Mouse (Mus musculus) embryonic facial prominence, embryonic 13.5 days (tissue): ENCODE measurements around the gene Htr1d. TPM values are rescaled to one million over a fixed set of nuclear protein-coding genes. Genes with fewer than 3 reads are reported as not detected.

ENCODE experiments used
- ATAC-seq: fragments of 200-750 bp; cut with Nextera tagmentation; 2 replicates; pipeline ENCODE4 v1.8.0; 2017; ENCODE audit warnings: low read depth; ENCODE audit not compliant: insufficient number of reproducible peaks, insufficient read depth, low FRiP score, low TSS enrichment
- H3K27ac ChIP-seq: fragments of 300-500 bp; sonication (generic); 2 replicates; pipeline ENCODE4 v1.5.1; 2015; ENCODE audit warnings: moderate library complexity, mild to moderate bottlenecking, inconsistent platforms
- H3K27me3 ChIP-seq: fragments of 300-500 bp; sonication (generic); 2 replicates; pipeline ENCODE4 v1.6.1; 2015; ENCODE audit warnings: mild to moderate bottlenecking, inconsistent platforms
- H3K36me3 ChIP-seq: fragments of 300-500 bp; sonication (generic); 2 replicates; pipeline ENCODE4 v1.6.1; 2015; ENCODE audit warnings: mild to moderate bottlenecking, inconsistent platforms
- H3K4me1 ChIP-seq: fragments of 300-500 bp; sonication (generic); 2 replicates; pipeline ENCODE4 v1.6.1; 2015; ENCODE audit warnings: inconsistent platforms
- H3K4me2 ChIP-seq: fragments of 300-500 bp; sonication (generic); 2 replicates; pipeline ENCODE4 v1.6.1; 2015; ENCODE audit warnings: moderate library complexity, mild to moderate bottlenecking, inconsistent platforms
- H3K4me3 ChIP-seq: fragments of 300-500 bp; sonication (generic); 2 replicates; pipeline ENCODE4 v1.5.1; 2015; ENCODE audit warnings: mild to moderate bottlenecking, inconsistent platforms
- H3K9ac ChIP-seq: fragments of 300-500 bp; sonication (generic); 2 replicates; pipeline ENCODE4 v1.6.1; 2015; ENCODE audit warnings: mild to moderate bottlenecking, inconsistent platforms
- H3K9me3 ChIP-seq: fragments of 300-500 bp; sonication (generic); 2 replicates; pipeline ENCODE4 v1.6.1; 2016; ENCODE audit warnings: inconsistent platforms
- WGBS: fragments of 180-500 bp; shearing (Covaris S2); methylation state at CpG from one replicate; pipeline ENCODE4 v1.1.7; 2015; ENCODE audit warnings: mixed read lengths; 5-methylcytosine and 5-hydroxymethylcytosine counted together
- polyA plus RNA-seq: library from polyadenylated mRNA; unstranded; fragments of >200 nt; fragmentation: Nextera tagmentation; extraction: Ambion mirVana; gene quantifications from 2 replicates; pipeline ENCODE4 v1.2.1, GENCODE M21; 2015

Gene Htr1d
- polyA plus RNA-seq, 1 experiment from 2014 or later: 0.56 TPM

GRCm38 (mm10) chr4:136452286-136452685, 29.0 kb downstream of the Htr1d start:
- H3K9me3 ChIP-seq: no peaks in the 10 kb centered on the region
- H3K36me3 ChIP-seq: no peaks in the 10 kb centered on the region
- H3K27ac ChIP-seq: no peak overlapping the region
- ATAC-seq: no peak
- peaks cover 5% of the 10 kb centered on the region for H3K4me1 ChIP-seq
- no peak overlapping the region for H3K4me3 ChIP-seq
- no peak overlapping the region for H3K9ac ChIP-seq
- no peaks in the 10 kb centered on the region for H3K27me3 ChIP-seq
- H3K4me2 ChIP-seq: no peak overlapping the region
- 73% methylated on average over 3 of the region's 3 CpGs for WGBS

DNA sequence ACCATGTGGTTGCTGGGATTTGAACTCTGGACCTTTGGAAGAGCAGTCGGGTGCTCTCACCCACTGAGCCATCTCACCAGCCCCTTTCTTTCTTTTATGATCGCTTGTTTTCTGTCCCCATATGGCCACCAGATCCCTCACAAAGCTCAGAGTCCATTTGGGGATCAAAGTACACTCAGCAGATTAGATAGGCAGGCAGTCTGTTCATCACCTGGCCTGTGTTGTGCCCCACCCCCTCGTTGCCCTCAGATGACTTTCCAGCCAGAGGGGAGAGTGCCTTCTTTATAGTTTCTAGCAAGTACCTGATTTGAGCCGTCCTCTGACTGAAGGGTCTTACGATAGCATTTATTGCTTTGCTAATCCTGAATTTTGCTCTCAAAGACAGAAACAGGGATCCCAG, 29.5 kb downstream of the Htr1d start:
- Histone ChIP-seq H3K27ac (no peak overlapping the region), H3K4me2 (no peak overlapping the region), H3K9ac (no peak overlapping the region), H3K4me3 (no peak overlapping the region), H3K9me3 (no peaks in the 10 kb centered on the region), H3K27me3 (no peaks in the 10 kb centered on the region), H3K4me1 (peaks cover 5% of the 10 kb centered on the region), H3K36me3 (no peaks in the 10 kb centered on the region)
- 61% methylated on average over 5 of the region's 5 CpGs for WGBS
- no peak for ATAC-seq

DNA sequence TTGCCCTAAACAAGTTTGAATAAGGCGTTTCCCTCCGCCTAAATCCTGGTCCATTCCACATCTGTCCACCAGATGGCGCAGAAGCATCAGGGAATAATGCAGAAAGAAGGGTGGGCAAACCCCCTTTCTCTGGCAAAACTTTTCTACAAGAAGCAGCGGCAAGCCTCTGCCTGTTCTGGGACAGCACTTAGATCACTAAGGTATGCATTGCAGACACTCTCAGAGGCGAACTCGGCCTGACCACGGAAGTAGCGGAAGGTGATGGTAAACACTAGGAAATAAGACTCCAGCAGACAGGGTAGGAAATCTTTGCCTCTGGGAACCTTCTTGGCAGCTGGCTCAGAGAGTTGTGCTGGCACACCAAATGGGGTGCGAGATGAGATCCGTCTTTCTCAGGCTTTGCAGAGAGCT, 31.5 kb downstream of the Htr1d start:
- peak; percentile 71; the same call in 1 of the 2 replicates for ATAC-seq
- Histone ChIP-seq H3K4me1 (peaks cover 5% of the 10 kb centered on the region), H3K27ac (no peak overlapping the region), H3K27me3 (no peaks in the 10 kb centered on the region), H3K4me3 (peak overlapping the region; percentile 13; the same call in 1 of the 2 replicates), H3K9me3 (no peaks in the 10 kb centered on the region), H3K4me2 (peak overlapping the region; percentile 55), H3K9ac (peak overlapping the region; percentile 28; the same call in 1 of the 2 replicates), H3K36me3 (no peaks in the 10 kb centered on the region)
- whole genome bisulfite sequencing: 8% methylated on average over 10 of the region's 10 CpGs

- Histone ChIP-seq H3K9me3 (no peaks in the 10 kb centered on the region), H3K36me3 (no peaks in the 10 kb centered on the region), H3K27ac (no peak overlapping the region), H3K9ac (no peak overlapping the region), H3K4me3 (no peak overlapping the region), H3K4me1 (peaks cover 12% of the 10 kb centered on the region), H3K27me3 (peaks cover 8% of the 10 kb centered on the region), H3K4me2 (no peak overlapping the region)
- no peak for ATAC-seq
- 90% methylated on average over 6 of the region's 6 CpGs for WGBS
Observed at GRCm38 (mm10) chr4:136456516-136457218, 33.3 kb downstream of the Htr1d start.

GRCm38 (mm10) chr4:136458276-136458675, 35.0 kb downstream of the Htr1d start:
- H3K4me1 ChIP-seq: peaks cover 20% of the 10 kb centered on the region
- H3K27me3 ChIP-seq: peaks cover 17% of the 10 kb centered on the region
- H3K4me2 ChIP-seq: no peak overlapping the region
- no peaks in the 10 kb centered on the region for H3K36me3 ChIP-seq
- H3K9me3 ChIP-seq: no peaks in the 10 kb centered on the region
- no peak overlapping the region for H3K9ac ChIP-seq
- H3K4me3 ChIP-seq: no peak overlapping the region
- WGBS: 86% methylated on average over 7 of the region's 7 CpGs
- H3K27ac ChIP-seq: no peak overlapping the region
- no peak for ATAC-seq

DNA sequence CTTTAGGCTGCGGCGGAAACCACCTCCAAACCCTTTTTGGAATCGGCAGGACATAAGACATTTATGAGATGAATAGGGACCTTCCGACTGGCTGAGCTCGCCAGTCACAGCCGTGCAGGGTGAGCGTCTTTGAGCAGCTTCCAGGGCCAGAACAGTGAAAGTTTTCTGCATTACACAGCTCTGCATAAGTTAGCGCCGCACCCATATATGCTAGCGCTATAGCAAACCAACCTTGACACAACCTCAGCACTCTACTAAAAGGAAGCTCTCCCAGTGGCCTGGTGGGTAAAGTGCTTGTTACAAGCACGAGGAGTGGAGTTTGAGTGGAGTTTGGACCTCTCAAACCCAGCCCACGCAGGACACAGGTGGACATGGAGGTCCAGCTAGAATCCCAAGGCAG, 35.9 kb downstream of the Htr1d start:
- no peak overlapping the region for H3K9ac ChIP-seq
- no peaks in the 10 kb centered on the region for H3K36me3 ChIP-seq
- H3K27me3 ChIP-seq: peaks cover 26% of the 10 kb centered on the region
- no peak for ATAC-seq
- no peak overlapping the region for H3K27ac ChIP-seq
- H3K4me3 ChIP-seq: no peak overlapping the region
- peaks cover 22% of the 10 kb centered on the region for H3K4me1 ChIP-seq
- H3K9me3 ChIP-seq: no peaks in the 10 kb centered on the region
- WGBS: 86% methylated on average over 12 of the region's 12 CpGs
- H3K4me2 ChIP-seq: no peak overlapping the region

DNA sequence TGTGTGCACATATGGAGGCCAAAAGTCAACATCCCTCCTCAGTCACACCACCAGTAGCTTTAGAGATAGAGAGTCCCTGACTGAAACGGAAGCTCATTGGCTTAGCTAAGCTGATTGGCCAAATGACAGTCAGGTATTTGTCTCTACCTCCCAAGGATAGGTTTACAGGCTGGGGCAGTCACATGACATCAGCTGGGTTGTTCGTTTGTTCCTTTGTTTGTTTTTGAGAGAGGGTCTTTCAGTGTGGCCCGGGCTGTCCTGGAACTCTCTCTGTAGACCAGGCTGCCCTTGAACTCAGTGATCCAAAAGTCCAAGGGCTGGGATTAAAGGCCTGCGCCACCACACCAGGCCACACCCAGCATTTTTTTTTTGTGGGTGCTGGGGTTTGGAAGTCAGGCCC, 37.9 kb downstream of the Htr1d start:
- Histone ChIP-seq H3K4me3 (no peak overlapping the region), H3K4me2 (0 out of 2 replicates have a peak overlapping the region, but pooled peaks have one; percentile 97), H3K27ac (no peak overlapping the region), H3K4me1 (peaks cover 23% of the 10 kb centered on the region), H3K27me3 (peaks cover 38% of the 10 kb centered on the region), H3K9me3 (no peaks in the 10 kb centered on the region), H3K9ac (no peak overlapping the region), H3K36me3 (no peaks in the 10 kb centered on the region)
- WGBS: 32% methylated on average over 4 of the region's 4 CpGs
- no peak for ATAC-seq

DNA sequence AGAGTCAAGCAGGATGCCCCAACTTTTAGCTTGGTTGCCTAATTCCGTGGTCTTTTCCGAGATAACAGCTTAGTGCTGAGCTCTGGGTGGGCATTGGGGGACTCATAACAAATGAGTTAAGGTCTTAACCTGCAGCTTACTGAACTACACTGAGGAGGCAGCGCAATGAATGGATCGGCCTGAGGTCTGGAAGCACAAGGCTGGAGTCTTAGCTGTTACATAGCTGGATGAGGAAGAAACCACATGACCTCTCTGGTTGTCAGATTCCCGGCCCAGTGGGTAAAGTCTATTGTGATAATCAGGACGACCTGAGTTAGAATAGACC, 38.4 kb downstream of the Htr1d start:
- H3K9ac ChIP-seq: peak overlapping the region; percentile 77
- 7% methylated on average over 6 of the region's 6 CpGs for WGBS
- peaks cover 26% of the 10 kb centered on the region for H3K4me1 ChIP-seq
- ATAC-seq: no peak
- H3K9me3 ChIP-seq: no peaks in the 10 kb centered on the region
- peak overlapping the region; percentile 67 for H3K4me3 ChIP-seq
- peak overlapping the region; percentile 97 for H3K4me2 ChIP-seq
- H3K36me3 ChIP-seq: no peaks in the 10 kb centered on the region
- peaks cover 38% of the 10 kb centered on the region for H3K27me3 ChIP-seq
- H3K27ac ChIP-seq: no peak overlapping the region

- peaks cover 26% of the 10 kb centered on the region for H3K4me1 ChIP-seq
- H3K27me3 ChIP-seq: peaks cover 38% of the 10 kb centered on the region
- H3K9me3 ChIP-seq: no peaks in the 10 kb centered on the region
- H3K4me2 ChIP-seq: peak within 1 kb of the TSS; percentile 97
- H3K36me3 ChIP-seq: no peaks in the 10 kb centered on the region
- H3K27ac ChIP-seq: peak within 1 kb of the TSS; percentile 62
- H3K4me3 ChIP-seq: peak within 1 kb of the TSS; percentile 67
- peak; percentile 35; the same call in 1 of the 2 replicates for ATAC-seq
- under 1% methylated on average over 63 of the region's 64 CpGs for WGBS
- H3K9ac ChIP-seq: peak within 1 kb of the TSS; percentile 77
Observed at GRCm38 (mm10) chr4:136462086-136462838, 38.9 kb downstream of the Htr1d start, which contains the start of gene 6030445D17Rik. TSS of gene 6030445D17Rik (plus strand) at chr4:136462250.

- 0 out of 2 replicates have a peak, but pooled peaks have one; percentile 27 for ATAC-seq
- peak overlapping the region; percentile 67 for H3K4me3 ChIP-seq
- WGBS: 2% methylated on average over 8 of the region's 8 CpGs
- H3K27ac ChIP-seq: peak overlapping the region; percentile 62; the same call in 1 of the 2 replicates
- peaks cover 38% of the 10 kb centered on the region for H3K27me3 ChIP-seq
- H3K9ac ChIP-seq: peak overlapping the region; percentile 77
- no peaks in the 10 kb centered on the region for H3K9me3 ChIP-seq
- H3K4me2 ChIP-seq: peak overlapping the region; percentile 97
- H3K36me3 ChIP-seq: no peaks in the 10 kb centered on the region
- peaks cover 26% of the 10 kb centered on the region for H3K4me1 ChIP-seq
Observed at GRCm38 (mm10) chr4:136462839-136463178, 39.5 kb downstream of the Htr1d start.

DNA sequence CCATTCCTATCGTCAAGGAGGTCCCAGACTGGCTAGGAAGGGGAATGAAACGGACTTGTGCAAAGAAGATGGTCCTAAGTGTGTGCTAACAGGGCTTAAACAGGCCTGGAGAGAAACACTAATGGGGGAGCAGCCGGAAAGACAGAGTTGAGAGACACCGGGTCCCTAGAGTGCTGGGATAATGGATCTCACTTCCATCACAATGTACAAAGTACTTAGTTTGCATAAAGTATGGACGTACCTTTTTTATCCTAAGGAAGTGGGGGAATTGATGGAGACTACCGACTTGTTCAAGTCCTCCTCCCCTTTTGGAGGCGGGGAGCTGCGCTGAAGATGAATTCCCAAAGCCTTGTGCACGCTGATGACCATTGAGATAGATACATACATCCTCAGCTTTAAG, 40.1 kb downstream of the Htr1d start:
- Histone ChIP-seq H3K27me3 (peaks cover 38% of the 10 kb centered on the region), H3K4me2 (peak overlapping the region; percentile 97), H3K9me3 (no peaks in the 10 kb centered on the region), H3K4me3 (peak overlapping the region; percentile 67), H3K4me1 (peaks cover 26% of the 10 kb centered on the region), H3K27ac (no peak overlapping the region), H3K36me3 (no peaks in the 10 kb centered on the region), H3K9ac (0 out of 2 replicates have a peak overlapping the region, but pooled peaks have one; percentile 77)
- ATAC-seq: no peak
- 17% methylated on average over 9 of the region's 9 CpGs for WGBS

GRCm38 (mm10) chr4:136466226-136466625, 42.9 kb downstream of the Htr1d start:
- Histone ChIP-seq H3K4me1 (peaks cover 31% of the 10 kb centered on the region), H3K9ac (peak overlapping the region; percentile 8; the same call in 1 of the 2 replicates), H3K36me3 (no peaks in the 10 kb centered on the region), H3K27ac (peak overlapping the region; percentile 57), H3K27me3 (peaks cover 34% of the 10 kb centered on the region), H3K9me3 (no peaks in the 10 kb centered on the region), H3K4me2 (no peak overlapping the region), H3K4me3 (no peak overlapping the region)
- WGBS: 41% methylated on average over 4 of the region's 4 CpGs
- ATAC-seq: no peak
